13 mouse cellular contexts compared by ENCODE assay signal in genomic region chr2:92188744-92189143, GRCm38 (mm10).
DNase-seq lines count a peak whose midpoint lies in the region; ATAC-seq lines count a peak whose summit lies in the region.
"Had no signal": no experiment of that assay in that cellular context is flagged by ENCODE, and none has a peak within 500 bp of the region (broad histone marks: within the 10 kb centered on the region; RNA-seq: fewer than 3 reads in every experiment).

No protein-coding gene starts in this region.

- intact Hi-C loops in heart, postnatal 25 days (cut with DNase I) = loop anchor here (5.0 to 10.0 kb wide), 2 partner anchors 204 to 249 kb away; no protein-coding TSS in a partner anchor

- H3K4me2 ChIP-seq in heart, embryonic 11.5 days = peak overlapping the region; percentile 18
- peak overlapping the region; percentile 11; the same call in 1 of the 2 replicates for H3K4me2 ChIP-seq in hindbrain, embryonic 15.5 days
- H3K4me2 ChIP-seq in neural tube, embryonic 13.5 days = peak overlapping the region; percentile 71

- no peaks in the 10 kb centered on the region for H3K9me3 ChIP-seq in heart, embryonic 11.5 days (replicated peaks; ENCODE audit: control insufficient read depth, low read length)
- no peaks in the 10 kb centered on the region for H3K9me3 ChIP-seq in megakaryocyte, embryonic 14.5 days
- no peaks in the 10 kb centered on the region for H3K9me3 ChIP-seq in hindbrain, embryonic 15.5 days
- no peaks in the 10 kb centered on the region for H3K9me3 ChIP-seq in neural tube, embryonic 13.5 days
- H3K9me3 ChIP-seq: G1E; heart, embryonic 10.5 days had no signal

- no peak for ATAC-seq in heart, embryonic 11.5 days (replicated peaks; ENCODE audit: insufficient number of reproducible peaks, low FRiP score, low TSS enrichment)
- ATAC-seq in megakaryocyte, adult 5-6 weeks (ENCODE audit: poor library complexity, severe bottlenecking) = no peak
- no peak for ATAC-seq in hindbrain, embryonic 15.5 days (ENCODE audit: low FRiP score, low read depth)
- ATAC-seq in neural tube, embryonic 13.5 days (ENCODE audit: low read depth) = no peak

- H3K9ac ChIP-seq in heart, embryonic 11.5 days (ENCODE audit: low read depth, low read length) = no peak overlapping the region
- H3K9ac ChIP-seq in hindbrain, embryonic 15.5 days = no peak overlapping the region
- H3K9ac ChIP-seq in neural tube, embryonic 13.5 days = no peak overlapping the region

- H3K36me3 ChIP-seq in heart, embryonic 11.5 days (ENCODE audit: control insufficient read depth, insufficient read depth, low read length) = no peaks in the 10 kb centered on the region
- peaks cover 14% of the 10 kb centered on the region for H3K36me3 ChIP-seq in megakaryocyte, embryonic 14.5 days (replicated peaks; ENCODE audit: low read length)
- H3K36me3 ChIP-seq in hindbrain, embryonic 15.5 days = no peaks in the 10 kb centered on the region
- no peaks in the 10 kb centered on the region for H3K36me3 ChIP-seq in neural tube, embryonic 13.5 days
- H3K36me3 ChIP-seq: G1E had no signal

- H3K27me3 ChIP-seq in heart, embryonic 11.5 days (ENCODE audit: control insufficient read depth, insufficient read depth, low read length) = no peaks in the 10 kb centered on the region
- no peaks in the 10 kb centered on the region for H3K27me3 ChIP-seq in megakaryocyte, embryonic 14.5 days (replicated peaks)
- H3K27me3 ChIP-seq in hindbrain, embryonic 15.5 days = no peaks in the 10 kb centered on the region
- no peaks in the 10 kb centered on the region for H3K27me3 ChIP-seq in neural tube, embryonic 13.5 days

- H3K27ac ChIP-seq in heart, embryonic 11.5 days (ENCODE audit: low read depth, low read length) = no peak overlapping the region
- no peak overlapping the region for H3K27ac ChIP-seq in hindbrain, embryonic 15.5 days (replicated peaks)
- no peak overlapping the region for H3K27ac ChIP-seq in neural tube, embryonic 13.5 days (replicated peaks)
- H3K27ac ChIP-seq: heart, embryonic 10.5 days; macrophage had no signal

- WGBS in heart, embryonic 11.5 days (ENCODE audit: insufficient replicate concordance) = 68% methylated on average over 3 of the region's 3 CpGs
- 61% methylated on average over 3 of the region's 3 CpGs for WGBS in hindbrain, embryonic 15.5 days
- WGBS in neural tube, embryonic 13.5 days = 73% methylated on average over 3 of the region's 3 CpGs

- H3K4me3 ChIP-seq in heart, embryonic 11.5 days (ENCODE audit: low read depth, low read length) = no peak overlapping the region
- H3K4me3 ChIP-seq in megakaryocyte, embryonic 14.5 days (replicated peaks) = peak overlapping the region; percentile 72
- no peak overlapping the region for H3K4me3 ChIP-seq in hindbrain, embryonic 15.5 days
- H3K4me3 ChIP-seq in neural tube, embryonic 13.5 days = no peak overlapping the region
- H3K4me3 ChIP-seq: heart, embryonic 10.5 days had no signal

- no peak for DNase-seq in heart, postnatal 25 days (ENCODE audit: low spot score)
- no peak for DNase-seq in layer of hippocampus, postnatal 36 days
- DNase-seq in cerebellum, adult 11-12 months = no peak
- DNase-seq: spleen, adult 18-20 months; thymus, postnatal 25 days had no signal

- peaks cover 17% of the 10 kb centered on the region for H3K4me1 ChIP-seq in heart, embryonic 11.5 days (ENCODE audit: control insufficient read depth, insufficient read depth, low read length)
- peaks cover 55% of the 10 kb centered on the region for H3K4me1 ChIP-seq in megakaryocyte, embryonic 14.5 days
- peaks cover 43% of the 10 kb centered on the region for H3K4me1 ChIP-seq in hindbrain, embryonic 15.5 days (replicated peaks)
- peaks cover 44% of the 10 kb centered on the region for H3K4me1 ChIP-seq in neural tube, embryonic 13.5 days (replicated peaks)

Comparison
In these comparisons a context has a peak if more than half of its experiments do, and no peak if none do; other contexts are left out.
1. H3K4me2 ChIP-seq: peak in every context shown above with its lines; median percentile 71 in neural tube, embryonic 13.5 days; 18 in heart, embryonic 11.5 days; 11 in hindbrain, embryonic 15.5 days.